Mouse (Mus musculus): ENCODE results near the gene Grhl3. TPM values are rescaled to one million over a fixed set of nuclear protein-coding genes. Genes with fewer than 3 reads are reported as not detected.

Gene Grhl3
- polyA plus RNA-seq, 2 experiments: 20.6 to 46.2 TPM

GRCm38 (mm10) chr4:135523939-135524338 lies 49.5 kb downstream of the Grhl3 start:
- no peaks in the 10 kb centered on the region for H3K27me3 ChIP-seq (ENCODE audit: control insufficient read depth, insufficient read depth, low read length)
- no peak overlapping the region for H3K4me2 ChIP-seq (replicated peaks; ENCODE audit: low read depth, low read length, severe bottlenecking)
- ATAC-seq (ENCODE audit: low FRiP score, low read depth) (no peak), DNase-seq (ENCODE audit: low spot score) (no peak)
- H3K4me1 ChIP-seq (ENCODE audit: control insufficient read depth, insufficient read depth, low read length): 0 out of 2 replicates have a peak, but pooled peaks cover 2% of the 10 kb centered on the region
- no peaks in the 10 kb centered on the region for H3K9me3 ChIP-seq (ENCODE audit: control insufficient read depth, low read length)
- no peak overlapping the region for H3K4me3 ChIP-seq (replicated peaks; ENCODE audit: low read length)
- 14% methylated on average over 3 of the region's 7 CpGs for WGBS
- no peak for TF ChIP-seq POLR2A (IDR thresholded peaks at IDR 0.05; ENCODE audit: borderline replicate concordance, extremely low read depth, insufficient read depth, insufficient read length)
- H3K36me3 ChIP-seq (ENCODE audit: control insufficient read depth, insufficient read depth, low read length): no peaks in the 10 kb centered on the region
- 0 out of 2 replicates have a peak overlapping the region, but pooled peaks have one; percentile 33 for H3K27ac ChIP-seq (replicated peaks; ENCODE audit: low read depth, low read length)
- H3K9ac ChIP-seq (ENCODE audit: low read depth, low read length, severe bottlenecking): no peak overlapping the region

- no peak for ATAC-seq (ENCODE audit: low FRiP score, low read depth)
- no peak for TF ChIP-seq POLR2A (IDR thresholded peaks at IDR 0.05; ENCODE audit: borderline replicate concordance, extremely low read depth, insufficient read depth, insufficient read length)
- H3K36me3 ChIP-seq (ENCODE audit: control insufficient read depth, insufficient read depth, low read length): no peaks in the 10 kb centered on the region
- no peaks in the 10 kb centered on the region for H3K9me3 ChIP-seq (ENCODE audit: control insufficient read depth, low read length)
- H3K4me1 ChIP-seq (ENCODE audit: control insufficient read depth, insufficient read depth, low read length): peaks cover 2% of the 10 kb centered on the region; the same call in 1 of the 2 replicates
- H3K4me3 ChIP-seq (replicated peaks; ENCODE audit: low read length): no peak overlapping the region
- H3K27me3 ChIP-seq (ENCODE audit: control insufficient read depth, insufficient read depth, low read length): no peaks in the 10 kb centered on the region
- no peak for DNase-seq (ENCODE audit: low spot score)
- H3K27ac ChIP-seq (replicated peaks; ENCODE audit: low read depth, low read length): no peak overlapping the region
- H3K9ac ChIP-seq (ENCODE audit: low read depth, low read length, severe bottlenecking): no peak overlapping the region
- H3K4me2 ChIP-seq (replicated peaks; ENCODE audit: low read depth, low read length, severe bottlenecking): no peak overlapping the region
- 74% methylated on average over 9 of the region's 9 CpGs for WGBS
Measured at GRCm38 (mm10) chr4:135520421-135520820, 53.0 kb downstream of the Grhl3 start.

- Histone ChIP-seq H3K9ac (ENCODE audit: low read depth, low read length, severe bottlenecking) (no peak overlapping the region), H3K27me3 (ENCODE audit: control insufficient read depth, insufficient read depth, low read length) (no peaks in the 10 kb centered on the region), H3K4me2 (replicated peaks; ENCODE audit: low read depth, low read length, severe bottlenecking) (no peak overlapping the region), H3K4me1 (ENCODE audit: control insufficient read depth, insufficient read depth, low read length) (no peaks in the 10 kb centered on the region; the same call in 1 of the 2 replicates), H3K9me3 (ENCODE audit: control insufficient read depth, low read length) (no peaks in the 10 kb centered on the region), H3K27ac (replicated peaks; ENCODE audit: low read depth, low read length) (no peak overlapping the region), H3K4me3 (replicated peaks; ENCODE audit: low read length) (no peak overlapping the region), H3K36me3 (ENCODE audit: control insufficient read depth, insufficient read depth, low read length) (no peaks in the 10 kb centered on the region)
- no peak for ATAC-seq (ENCODE audit: low FRiP score, low read depth)
- no peak for DNase-seq (ENCODE audit: low spot score)
- TF ChIP-seq POLR2A (IDR thresholded peaks at IDR 0.05; ENCODE audit: borderline replicate concordance, extremely low read depth, insufficient read depth, insufficient read length): no peak
- 76% methylated on average over 12 of the region's 12 CpGs for WGBS
Measured at GRCm38 (mm10) chr4:135518135-135518534, 55.3 kb downstream of the Grhl3 start.

- no peak overlapping the region for H3K9ac ChIP-seq (ENCODE audit: low read depth, low read length, severe bottlenecking)
- peak; percentile 44 for DNase-seq (ENCODE audit: low spot score)
- no peaks in the 10 kb centered on the region; the same call in 1 of the 2 replicates for H3K4me1 ChIP-seq (ENCODE audit: control insufficient read depth, insufficient read depth, low read length)
- ATAC-seq (ENCODE audit: low FRiP score, low read depth): no peak
- no peaks in the 10 kb centered on the region for H3K36me3 ChIP-seq (ENCODE audit: control insufficient read depth, insufficient read depth, low read length)
- H3K4me2 ChIP-seq (replicated peaks; ENCODE audit: low read depth, low read length, severe bottlenecking): no peak overlapping the region
- H3K9me3 ChIP-seq (ENCODE audit: control insufficient read depth, low read length): no peaks in the 10 kb centered on the region
- 53% methylated on average over 15 of the region's 15 CpGs for WGBS
- no peak overlapping the region for H3K27ac ChIP-seq (replicated peaks; ENCODE audit: low read depth, low read length)
- no peak overlapping the region for H3K4me3 ChIP-seq (replicated peaks; ENCODE audit: low read length)
- no peak for TF ChIP-seq POLR2A (IDR thresholded peaks at IDR 0.05; ENCODE audit: borderline replicate concordance, extremely low read depth, insufficient read depth, insufficient read length)
- no peaks in the 10 kb centered on the region for H3K27me3 ChIP-seq (ENCODE audit: control insufficient read depth, insufficient read depth, low read length)
Measured at GRCm38 (mm10) chr4:135516351-135517316, 56.8 kb downstream of the Grhl3 start.

GRCm38 (mm10) chr4:135514925-135515324 lies 58.5 kb downstream of the Grhl3 start:
- no peak for ATAC-seq (ENCODE audit: low FRiP score, low read depth)
- Histone ChIP-seq H3K27me3 (ENCODE audit: control insufficient read depth, insufficient read depth, low read length) (no peaks in the 10 kb centered on the region), H3K4me1 (ENCODE audit: control insufficient read depth, insufficient read depth, low read length) (no peaks in the 10 kb centered on the region; the same call in 1 of the 2 replicates), H3K4me2 (replicated peaks; ENCODE audit: low read depth, low read length, severe bottlenecking) (no peak overlapping the region), H3K9ac (ENCODE audit: low read depth, low read length, severe bottlenecking) (no peak overlapping the region), H3K9me3 (ENCODE audit: control insufficient read depth, low read length) (no peaks in the 10 kb centered on the region), H3K36me3 (ENCODE audit: control insufficient read depth, insufficient read depth, low read length) (no peaks in the 10 kb centered on the region), H3K27ac (replicated peaks; ENCODE audit: low read depth, low read length) (no peak overlapping the region), H3K4me3 (replicated peaks; ENCODE audit: low read length) (no peak overlapping the region)
- 64% methylated on average over 14 of the region's 14 CpGs for WGBS
- DNase-seq (ENCODE audit: low spot score): no peak
- TF ChIP-seq POLR2A (IDR thresholded peaks at IDR 0.05; ENCODE audit: borderline replicate concordance, extremely low read depth, insufficient read depth, insufficient read length): no peak
